Mouse (Mus musculus) gastrocnemius, postnatal 10 days (tissue): ENCODE measurements around the gene Tmem189. TPM values are rescaled to one million over a fixed set of nuclear protein-coding genes. Genes with fewer than 3 reads are reported as not detected.

Source experiments
- DNase-seq: peaks from one replicate; pipeline ENCODE4 v3.0.0; 2021; ENCODE audit warnings: mixed read lengths
- total RNA-seq, 2 experiments: library from RNA; stranded (reverse); gene quantifications; 2 replicates each; pipeline ENCODE4 v1.2.3; 2021

Gene Tmem189
- total RNA-seq, 2 experiments from 2014 or later = 20.4 to 22.6 TPM

- peak; percentile 94 for DNase-seq
These were observed 9.7 kb downstream of the Tmem189 start for GRCm38 (mm10) chr2:167679902-167680430.

- DNase-seq = no peak
These were observed 11.0 kb downstream of the Tmem189 start for GRCm38 (mm10) chr2:167678600-167678999.

GRCm38 (mm10) chr2:167675120-167675909 lies 14.3 kb downstream of the Tmem189 start:
- no peak for DNase-seq

- DNase-seq = no peak
These were observed 17.4 kb downstream of the Tmem189 start for GRCm38 (mm10) chr2:167672212-167672685.

GRCm38 (mm10) chr2:167671101-167671633 lies 18.5 kb downstream of the Tmem189 start:
- no peak for DNase-seq

- no peak for DNase-seq
These were observed 20.2 kb downstream of the Tmem189 start for GRCm38 (mm10) chr2:167669398-167669797.

- DNase-seq = no peak
These were observed 21.2 kb downstream of the Tmem189 start for GRCm38 (mm10) chr2:167668426-167668825.

- no peak for DNase-seq
These were observed 23.5 kb downstream of the Tmem189 start for GRCm38 (mm10) chr2:167665972-167666713.

- no peak for DNase-seq
These were observed 26.9 kb downstream of the Tmem189 start for GRCm38 (mm10) chr2:167662713-167663112.

GRCm38 (mm10) chr2:167661270-167662203 lies 28.1 kb downstream of the Tmem189 start, which contains the start of gene Gm20431:
Gm20431 (minus strand) TSS chr2:167661496.
- peak; percentile 98 for DNase-seq

GRCm38 (mm10) chr2:167660611-167660971 lies 29.0 kb downstream of the Tmem189 start:
- DNase-seq = no peak

GRCm38 (mm10) chr2:167659847-167660610 lies 29.6 kb downstream of the Tmem189 start:
- DNase-seq = peak; percentile 71

GRCm38 (mm10) chr2:167659177-167659846 lies 30.3 kb downstream of the Tmem189 start:
- no peak for DNase-seq

GRCm38 (mm10) chr2:167658712-167659111 lies 30.9 kb downstream of the Tmem189 start:
- DNase-seq = no peak

- DNase-seq = no peak
These were observed 31.6 kb downstream of the Tmem189 start for GRCm38 (mm10) chr2:167657973-167658372.

GRCm38 (mm10) chr2:167656629-167657478 lies 32.8 kb downstream of the Tmem189 start:
- DNase-seq = no peak

GRCm38 (mm10) chr2:167654911-167655600 lies 34.6 kb downstream of the Tmem189 start:
- no peak for DNase-seq

GRCm38 (mm10) chr2:167652694-167653093 lies 36.9 kb downstream of the Tmem189 start:
- no peak for DNase-seq

- DNase-seq = no peak
These were observed 38.0 kb downstream of the Tmem189 start for GRCm38 (mm10) chr2:167651622-167652021.
